Mouse (Mus musculus) cerebellum, adult 2 months (tissue): ENCODE measurements around the gene Nfat5. TPM values are rescaled to one million over a fixed set of nuclear protein-coding genes. Genes with fewer than 3 reads are reported as not detected.

Source experiments
- DNase-seq, 2 experiments: peaks; one replicate each; pipeline ENCODE4 v3.0.0; 2021
- H3K27ac ChIP-seq: fragments of 200-500 bp; 2 replicates; pipeline ENCODE4 v1.5.1; 2012; ENCODE audit warnings: low read length, control low read depth, inconsistent platforms; ENCODE audit not compliant: insufficient read depth
- H3K27me3 ChIP-seq: fragments of 200-500 bp; 2 replicates; pipeline ENCODE4 v1.6.1; 2012; ENCODE audit warnings: inconsistent platforms, mild to moderate bottlenecking, low read length, moderate library complexity; ENCODE audit not compliant: control insufficient read depth, insufficient read depth
- H3K4me1 ChIP-seq: fragments of 200-500 bp; 2 replicates; pipeline ENCODE4 v1.6.1; 2011; ENCODE audit warnings: low read length; ENCODE audit not compliant: control insufficient read depth, insufficient read depth
- H3K4me3 ChIP-seq: fragments of 200-500 bp; replicated peaks from 2 replicates; pipeline ENCODE3; 2011; ENCODE audit warnings: mild to moderate bottlenecking, low read depth, low read length, control low read depth; ENCODE audit not compliant: insufficient read depth
- CTCF ChIP-seq: fragments of 200-500 bp; IDR thresholded peaks from 2 replicates; pipeline ENCODE4 v1.5.1; 2011; ENCODE audit warnings: low read depth, mild to moderate bottlenecking, control low read depth, low read length, moderate library complexity, borderline replicate concordance; ENCODE audit not compliant: insufficient read depth
- POLR2A ChIP-seq: fragments of 200-500 bp; IDR thresholded peaks from 2 replicates; pipeline ENCODE4 v1.6.1; 2011; ENCODE audit warnings: low read length, control low read depth, borderline replicate concordance; ENCODE audit not compliant: insufficient read depth
- WGBS: fragments of 180-500 bp; shearing (Covaris S2); methylation state at CpG from one replicate; pipeline ENCODE4 v1.1.7; 2018; 5-methylcytosine and 5-hydroxymethylcytosine counted together
- polyA plus RNA-seq: library from polyadenylated mRNA; depleted of rRNA; stranded (reverse); fragments of >200 nt; gene quantifications from 2 replicates; pipeline ENCODE4 v1.2.3, GENCODE M21; 2012

Nfat5 gene
- polyA plus RNA-seq, 1 experiment: 37.5 TPM

GRCm38 (mm10) chr8:107381666-107382065 is 88.4 kb downstream of the Nfat5 start:
- TF ChIP-seq CTCF (no peak), POLR2A (no peak)
- Histone ChIP-seq H3K4me1 (no peaks in the 10 kb centered on the region), H3K27me3 (no peaks in the 10 kb centered on the region), H3K4me3 (no peak overlapping the region), H3K27ac (no peak overlapping the region)
- DNase-seq: no peak
- WGBS: 84% methylated on average over 4 of the region's 4 CpGs

- Histone ChIP-seq H3K27me3 (no peaks in the 10 kb centered on the region), H3K4me3 (no peak overlapping the region), H3K27ac (no peak overlapping the region), H3K4me1 (no peaks in the 10 kb centered on the region)
- TF ChIP-seq CTCF (no peak), POLR2A (no peak)
- no peak for DNase-seq
- WGBS: 77% methylated on average over 4 of the region's 4 CpGs
Observed at GRCm38 (mm10) chr8:107382898-107383297, 89.6 kb downstream of the Nfat5 start.

DNA sequence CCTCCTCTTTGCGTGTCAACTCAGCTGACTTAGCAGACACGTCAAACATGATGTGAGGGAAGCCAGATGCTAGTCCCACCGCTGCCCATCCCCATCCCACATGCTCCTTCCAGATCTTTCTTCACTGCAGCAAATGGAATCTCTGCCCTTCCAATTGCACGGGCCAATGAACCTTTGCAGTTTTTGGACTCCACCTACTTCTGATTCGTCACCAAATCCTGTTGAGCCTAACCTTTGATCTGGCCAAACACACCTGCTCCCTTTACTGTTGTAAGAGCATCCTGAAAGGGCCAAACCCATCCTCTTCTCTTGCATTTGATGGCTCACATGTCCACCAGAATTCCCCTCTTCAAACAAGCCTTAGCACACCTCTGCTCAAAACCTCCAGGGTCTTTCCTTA is 91.4 kb downstream of the Nfat5 start:
- Histone ChIP-seq H3K27ac (no peak overlapping the region), H3K27me3 (no peaks in the 10 kb centered on the region), H3K4me1 (peaks cover 2% of the 10 kb centered on the region; the same call in 1 of the 2 replicates), H3K4me3 (no peak overlapping the region)
- TF ChIP-seq CTCF: no peak
- no peak for TF ChIP-seq POLR2A
- no peak for DNase-seq
- 30% methylated on average over 5 of the region's 5 CpGs for WGBS

- DNase-seq: no peak
- H3K27me3 ChIP-seq: no peaks in the 10 kb centered on the region
- peaks cover 5% of the 10 kb centered on the region; the same call in 1 of the 2 replicates for H3K4me1 ChIP-seq
- WGBS: 55% methylated on average over 2 of the region's 2 CpGs
- no peak overlapping the region for H3K4me3 ChIP-seq
- H3K27ac ChIP-seq: no peak overlapping the region
- no peak for TF ChIP-seq CTCF
- no peak for TF ChIP-seq POLR2A
Observed at GRCm38 (mm10) chr8:107385063-107385462, 91.8 kb downstream of the Nfat5 start.

- no peak for TF ChIP-seq CTCF
- TF ChIP-seq POLR2A: no peak
- peaks cover 5% of the 10 kb centered on the region; the same call in 1 of the 2 replicates for H3K4me1 ChIP-seq
- 18% methylated on average over 5 of the region's 5 CpGs for WGBS
- H3K27me3 ChIP-seq: no peaks in the 10 kb centered on the region
- no peak overlapping the region for H3K27ac ChIP-seq
- no peak overlapping the region for H3K4me3 ChIP-seq
- DNase-seq: no peak
Observed at GRCm38 (mm10) chr8:107386171-107386570, 92.9 kb downstream of the Nfat5 start.

- 24% methylated on average over 3 of the region's 3 CpGs for WGBS
- Histone ChIP-seq H3K27ac (no peak overlapping the region), H3K27me3 (no peaks in the 10 kb centered on the region), H3K4me3 (no peak overlapping the region), H3K4me1 (peaks cover 5% of the 10 kb centered on the region; the same call in 1 of the 2 replicates)
- TF ChIP-seq CTCF: peak; percentile 38; the same call in 1 of the 2 replicates
- no peak for TF ChIP-seq POLR2A
- DNase-seq: peak in 1 of 2 experiments; percentile 30
Observed at GRCm38 (mm10) chr8:107386642-107387041, 93.4 kb downstream of the Nfat5 start.

GRCm38 (mm10) chr8:107387861-107388260 is 94.6 kb downstream of the Nfat5 start:
- DNase-seq: peak; percentile 50 to 57

DNA sequence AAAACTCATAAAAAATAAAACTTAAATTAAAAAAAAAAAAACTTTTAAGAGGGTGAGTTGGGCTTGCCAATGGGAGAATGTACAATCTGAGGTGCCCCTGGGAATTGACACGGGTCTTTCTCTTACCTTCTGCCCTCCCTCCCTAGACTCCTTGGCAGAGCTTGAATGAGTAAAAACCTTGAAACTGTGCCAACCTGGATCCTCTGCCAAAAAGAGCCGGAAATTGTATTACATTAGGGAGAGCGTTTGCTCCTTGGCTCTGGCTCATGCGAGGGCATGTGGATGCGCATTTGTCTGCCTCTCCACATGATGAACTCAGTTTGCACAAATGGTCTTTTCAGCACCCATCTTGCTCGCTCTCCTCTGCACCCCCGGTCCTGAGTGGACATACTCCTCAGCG is 96.3 kb downstream of the Nfat5 start:
- TF ChIP-seq POLR2A (no peak), CTCF (no peak)
- Histone ChIP-seq H3K27ac (no peak overlapping the region), H3K4me1 (peaks cover 5% of the 10 kb centered on the region; the same call in 1 of the 2 replicates), H3K27me3 (no peaks in the 10 kb centered on the region; the same call in 1 of the 2 replicates), H3K4me3 (no peak overlapping the region)
- DNase-seq: peak; percentile 41 to 69
- WGBS: 6% methylated on average over 8 of the region's 8 CpGs

More at GRCm38 (mm10) chr8:107387861-107388260, 94.6 kb downstream of the Nfat5 start:
- peaks cover 5% of the 10 kb centered on the region; the same call in 1 of the 2 replicates for H3K4me1 ChIP-seq
- no peak for TF ChIP-seq POLR2A
- TF ChIP-seq CTCF: peak; percentile 44; the same call in 1 of the 2 replicates
- no peak overlapping the region for H3K27ac ChIP-seq
- H3K27me3 ChIP-seq: no peaks in the 10 kb centered on the region; the same call in 1 of the 2 replicates
- no peak overlapping the region for H3K4me3 ChIP-seq
- WGBS: 63% methylated on average over 5 of the region's 5 CpGs
